Mouse (Mus musculus) spleen, adult 2 months (tissue): ENCODE measurements at regions not wholly inside any gene's neighbourhood (a gene's known extent, or its start where the extent isn't known, plus 50 kb on each side); places are given as distances from the start of the nearest gene placed in this dataset.

ENCODE experiments used
- CTCF ChIP-seq: fragments of 200-500 bp; IDR thresholded peaks from 2 replicates; pipeline ENCODE4 v1.5.1; 2011; ENCODE audit warnings: mild to moderate bottlenecking, inconsistent platforms; ENCODE audit not compliant: insufficient read depth, insufficient read length, insufficient replicate concordance; ENCODE audit errors: extremely low read depth
- POLR2A ChIP-seq: fragments of 200-500 bp; IDR thresholded peaks from 2 replicates; pipeline ENCODE4 v1.6.1; 2011; ENCODE audit warnings: low read depth, low read length, inconsistent platforms

DNA sequence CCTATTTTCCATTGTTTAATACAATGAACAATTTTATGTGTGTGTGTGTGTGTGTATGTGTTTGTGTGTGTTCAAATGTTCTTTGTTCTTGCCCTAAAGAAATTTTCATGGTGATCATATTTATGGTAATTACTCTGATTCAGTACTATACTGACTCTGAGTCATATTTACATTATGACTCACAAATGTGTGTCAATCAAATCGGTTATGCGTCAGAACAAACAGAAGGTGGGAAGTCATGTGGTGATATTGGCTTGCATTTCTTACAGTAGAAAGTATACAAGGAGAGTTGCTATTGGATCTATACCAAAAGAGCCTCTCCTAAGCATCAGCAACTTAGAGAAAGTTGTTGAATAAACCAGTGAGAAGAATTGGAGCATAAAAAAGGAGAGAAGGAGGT is 67.2 kb upstream of the C030005K15Rik start:
- no peak for TF ChIP-seq POLR2A
- TF ChIP-seq CTCF = no peak
